Mouse (Mus musculus): ENCODE results near the gene Fmnl2.

GRCm38 (mm10) chr2:53057291-53057690 lies 199.6 kb downstream of the Fmnl2 start:
- TF ChIP-seq CTCF (IDR thresholded peaks at IDR 0.05), result no peak
- TF ChIP-seq EP300 (IDR thresholded peaks at IDR 0.05; ENCODE audit: insufficient read depth, low read depth, low read length), result no peak
- no peak for TF ChIP-seq POLR2A (IDR thresholded peaks at IDR 0.05; ENCODE audit: insufficient read depth, low read depth, low read length)

All from heart, adult 2 months (tissue).